Mouse (Mus musculus): ENCODE measurements at regions not wholly inside any gene's neighbourhood (a gene's known extent, or its start where the extent isn't known, plus 50 kb on each side); places are given as distances from the start of the nearest gene placed in this dataset.

GRCm38 (mm10) chr15:85684875-85685274 lies 49.9 kb upstream of the Ppara start:
- Histone ChIP-seq H3K4me3 (ENCODE audit: low read depth, low read length) (no peak overlapping the region), H3K27me3 (ENCODE audit: control insufficient read depth, insufficient read depth, low read length) (no peaks in the 10 kb centered on the region), H3K9ac (replicated peaks; ENCODE audit: low read depth, low read length) (no peak overlapping the region), H3K9me3 (ENCODE audit: control insufficient read depth, low read depth, low read length) (no peaks in the 10 kb centered on the region), H3K4me2 (replicated peaks; ENCODE audit: low read depth, low read length) (no peak overlapping the region), H3K4me1 (ENCODE audit: control insufficient read depth, insufficient read depth, low read length) (peaks cover 33% of the 10 kb centered on the region), H3K36me3 (ENCODE audit: control insufficient read depth, insufficient read depth, low read length) (peaks cover 17% of the 10 kb centered on the region; the same call in 1 of the 2 replicates), H3K27ac (ENCODE audit: low read length) (no peak overlapping the region)
- ATAC-seq (ENCODE audit: insufficient number of reproducible peaks, insufficient read depth, low FRiP score, low read depth) = no peak
- WGBS = 66% methylated on average over 5 of the region's 5 CpGs
